Mouse (Mus musculus) lung, postnatal 25 days (tissue): ENCODE measurements at regions not wholly inside any gene's neighbourhood (a gene's known extent, or its start where the extent isn't known, plus 50 kb on each side); places are given as distances from the start of the nearest gene placed in this dataset.

ENCODE experiments used
- DNase-seq: peaks from one replicate; pipeline ENCODE4 v3.0.0; 2022; ENCODE audit warnings: low spot score

DNA sequence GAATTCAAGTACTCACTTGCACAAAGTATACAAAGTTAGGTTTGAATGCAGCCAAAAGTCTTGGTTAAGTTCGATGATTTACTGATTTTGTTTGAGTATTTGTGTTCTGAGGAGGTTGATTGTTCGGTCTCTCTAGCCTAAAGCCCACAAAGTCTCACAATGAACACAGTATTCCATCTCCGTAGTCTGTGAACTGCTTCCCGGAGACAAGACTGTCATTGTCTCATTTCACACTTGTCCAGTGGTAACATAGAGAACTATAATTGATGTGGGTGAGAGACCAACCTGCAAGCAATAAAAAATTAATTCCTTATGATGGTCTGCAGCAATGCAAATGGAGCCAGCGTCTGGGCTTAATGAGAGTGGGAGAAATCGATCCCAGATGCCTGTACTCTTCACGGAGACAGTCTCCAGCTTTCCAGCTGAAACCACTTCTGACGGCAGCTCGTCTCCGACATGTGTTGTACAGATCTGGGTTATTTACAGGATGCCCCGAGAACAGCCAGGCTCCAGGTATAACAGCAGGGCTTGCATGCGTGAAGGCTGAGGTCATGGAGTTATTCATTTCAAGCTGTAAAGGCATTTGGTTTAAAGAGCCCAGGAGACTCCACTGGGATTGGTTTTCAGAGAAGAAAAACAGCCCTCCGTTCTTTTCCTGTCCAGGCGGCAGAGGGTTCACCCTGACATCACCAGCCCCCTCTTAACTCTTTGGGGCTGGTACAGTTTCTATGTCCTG is 75.2 kb downstream of the Asb13 start:
- DNase-seq = no peak
